Mouse (Mus musculus) cerebellum, postnatal 25 days (tissue): ENCODE measurements at regions not wholly inside any gene's neighbourhood (a gene's known extent, or its start where the extent isn't known, plus 50 kb on each side); places are given as distances from the start of the nearest gene placed in this dataset.
"Not testable (repeated sequence)": the region's sequence is repeated elsewhere in the genome, so short reads cannot be mapped to it uniquely, and the experiment has no call there.

Experiments
- DNase-seq, 2 experiments: peaks; one replicate each; pipeline ENCODE4 v3.0.0; 2021; ENCODE audit warnings: mixed read lengths in 2 of 2

GRCm38 (mm10) chr19:3158149-3158548, 124.6 kb upstream of the Mrpl21 start:
- not testable (repeated sequence) for DNase-seq

- no peak for DNase-seq
These were observed 123.4 kb upstream of the Mrpl21 start for GRCm38 (mm10) chr19:3159346-3159745.

- no peak for DNase-seq
These were observed 115.0 kb upstream of the Mrpl21 start for GRCm38 (mm10) chr19:3167683-3168082.

DNA sequence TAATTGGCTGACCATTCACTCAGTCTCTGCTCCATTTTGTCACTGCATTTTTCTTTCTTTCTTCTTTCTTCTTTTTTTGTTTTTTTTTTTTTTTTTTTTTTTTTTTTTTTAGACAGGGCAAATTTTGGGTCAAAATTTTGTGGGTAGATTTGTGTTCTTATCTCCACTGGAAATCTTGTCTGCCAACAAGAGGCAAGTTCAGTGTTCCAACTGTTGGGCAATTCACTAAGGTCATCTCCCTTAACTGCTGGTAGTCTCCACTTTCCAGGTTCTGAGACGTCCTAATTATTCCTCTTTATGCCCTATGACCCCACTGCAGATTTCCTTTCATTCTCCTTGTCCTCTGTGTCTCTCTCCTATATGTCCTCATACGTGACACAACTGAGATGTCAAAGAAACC, 100.1 kb upstream of the Mrpl21 start:
- DNase-seq: no peak

DNA sequence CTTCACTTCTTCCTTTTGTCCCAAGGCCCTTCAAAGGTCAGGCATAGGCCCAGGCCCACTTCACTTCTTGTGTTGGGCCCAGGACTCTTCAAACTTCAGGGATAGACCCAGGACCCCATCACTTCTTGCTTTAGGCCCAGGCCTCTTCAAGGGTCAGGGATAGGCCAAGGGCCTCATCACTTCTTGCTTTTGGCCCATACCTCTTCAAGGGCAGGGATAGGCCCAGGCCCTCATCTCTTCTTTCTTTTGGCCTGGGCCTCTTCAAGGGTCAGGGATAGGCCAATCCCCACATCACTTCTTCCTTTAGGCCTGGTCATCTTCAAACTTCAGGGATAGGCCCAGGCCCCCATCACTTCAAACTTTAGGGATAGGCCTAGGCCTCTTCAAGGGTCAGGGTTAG, 90.1 kb upstream of the Mrpl21 start:
- DNase-seq: no peak

GRCm38 (mm10) chr19:3204504-3204903, 78.2 kb upstream of the Mrpl21 start:
- DNase-seq: peak in 1 of 2 experiments; percentile 7

GRCm38 (mm10) chr19:3205406-3205805, 77.3 kb upstream of the Mrpl21 start:
- not testable (repeated sequence) for DNase-seq

DNA sequence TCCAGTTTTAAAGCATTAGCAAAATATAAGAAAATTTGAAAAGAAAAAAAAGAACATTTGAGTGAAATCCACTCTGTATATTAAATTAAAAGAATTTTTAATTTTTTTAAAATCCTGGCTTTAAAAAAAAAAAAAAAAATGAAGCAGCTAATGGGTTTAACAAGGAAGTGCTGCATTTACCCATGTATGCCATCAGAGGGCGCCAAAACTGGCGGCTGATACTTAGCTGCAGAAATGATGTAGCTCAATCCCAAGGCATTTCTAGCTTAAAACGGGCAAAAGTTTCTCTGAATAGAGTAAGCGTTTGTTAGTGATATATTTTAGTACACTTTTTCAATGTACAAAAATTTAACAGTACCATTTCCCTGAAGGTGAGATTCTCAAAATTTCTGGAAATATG, 74.4 kb upstream of the Mrpl21 start:
- DNase-seq: peak; percentile 6 to 44
